Comparison of ENCODE assay signal across 8 mouse cellular contexts in genomic region chr9:77469791-77470607, GRCm38 (mm10).
DNase-seq lines count a peak whose midpoint lies in the region; ATAC-seq and TF ChIP-seq lines count a peak whose summit lies in the region.

No protein-coding gene starts in this region.

- 62% methylated on average over 20 of the region's 20 CpGs for WGBS in lung, adult 2 months
- 71% methylated on average over 20 of the region's 20 CpGs for WGBS in forebrain, embryonic 11.5 days

- ATAC-seq in forebrain, embryonic 11.5 days (replicated peaks; ENCODE audit: low FRiP score): peak; percentile 75; the same call in 1 of the 2 replicates
- ATAC-seq in inflammation-experienced regulatory T-cells, adult 6 months: peak; percentile 50

- H3K9ac ChIP-seq in forebrain, embryonic 11.5 days (ENCODE audit: low read length): no peak overlapping the region

- intact Hi-C loops in left cerebral cortex, postnatal 10 days (cut with DNase I): no loop called here

- no peaks in the 10 kb centered on the region for H3K9me3 ChIP-seq in forebrain, embryonic 11.5 days (ENCODE audit: control insufficient read depth, low read length)

- no peak overlapping the region for H3K27ac ChIP-seq in forebrain, embryonic 11.5 days (ENCODE audit: low read depth, low read length)

- TF ChIP-seq POLR2A in lung, adult 2 months (IDR thresholded peaks at IDR 0.05; ENCODE audit: borderline replicate concordance, extremely low read depth, low read depth, low read length): no peak

- no peaks in the 10 kb centered on the region for H3K27me3 ChIP-seq in forebrain, embryonic 11.5 days (ENCODE audit: control insufficient read depth, insufficient read depth, low read length)

- H3K36me3 ChIP-seq in forebrain, embryonic 11.5 days (ENCODE audit: control insufficient read depth, insufficient read depth, low read length): no peaks in the 10 kb centered on the region; the same call in 1 of the 2 replicates

- DNase-seq in lung, adult 18-20 months: peak; percentile 20 to 47
- no peak for DNase-seq in lung, adult 2 months
- DNase-seq in forebrain, embryonic 11.5 days (ENCODE audit: low spot score): peak; percentile 24
- peak; percentile 46 to 59 for DNase-seq in left cerebral cortex, postnatal 10 days (ENCODE audit: extremely low spot score in 1 of 2, low spot score in 2 of 2)
- peak; percentile 53 for DNase-seq in retina, embryonic 14.5 days (ENCODE audit: low spot score)
- no peak for DNase-seq in gastrocnemius, postnatal 10 days
- DNase-seq in cerebellum, adult 9-11 months: no peak

- H3K4me3 ChIP-seq in lung, adult 2 months (replicated peaks; ENCODE audit: extremely low read depth, low read depth, low read length): no peak overlapping the region
- H3K4me3 ChIP-seq in forebrain, embryonic 11.5 days (ENCODE audit: low read depth, low read length): no peak overlapping the region

- no peaks in the 10 kb centered on the region for H3K4me1 ChIP-seq in lung, adult 2 months (ENCODE audit: control insufficient read depth, insufficient read depth, low read length)
- peaks cover 2% of the 10 kb centered on the region; the same call in 1 of the 2 replicates for H3K4me1 ChIP-seq in forebrain, embryonic 11.5 days (replicated peaks; ENCODE audit: control insufficient read depth, insufficient read depth, low read length)

- H3K4me2 ChIP-seq in forebrain, embryonic 11.5 days (ENCODE audit: low read depth, low read length, severe bottlenecking): no peak overlapping the region

- TF ChIP-seq CTCF in lung, adult 2 months (IDR thresholded peaks at IDR 0.05; ENCODE audit: insufficient read depth, low read length): no peak

Comparison
In these comparisons a context has a peak if more than half of its experiments do, and no peak if none do; other contexts are left out.
1. DNase-seq: peak in lung, adult 18-20 months (2 of 2), forebrain, embryonic 11.5 days (single experiment), left cerebral cortex, postnatal 10 days (2 of 2) and retina, embryonic 14.5 days (single experiment); none in lung, adult 2 months (single experiment), gastrocnemius, postnatal 10 days (single experiment) and cerebellum, adult 9-11 months (single experiment).